Mouse (Mus musculus): ENCODE measurements around the gene Vti1a. TPM values are rescaled to one million over a fixed set of nuclear protein-coding genes. Genes with fewer than 3 reads are reported as not detected.

Gene Vti1a
- polyA plus RNA-seq, 1 experiment from 2014 or later = 33.7 TPM

DNA sequence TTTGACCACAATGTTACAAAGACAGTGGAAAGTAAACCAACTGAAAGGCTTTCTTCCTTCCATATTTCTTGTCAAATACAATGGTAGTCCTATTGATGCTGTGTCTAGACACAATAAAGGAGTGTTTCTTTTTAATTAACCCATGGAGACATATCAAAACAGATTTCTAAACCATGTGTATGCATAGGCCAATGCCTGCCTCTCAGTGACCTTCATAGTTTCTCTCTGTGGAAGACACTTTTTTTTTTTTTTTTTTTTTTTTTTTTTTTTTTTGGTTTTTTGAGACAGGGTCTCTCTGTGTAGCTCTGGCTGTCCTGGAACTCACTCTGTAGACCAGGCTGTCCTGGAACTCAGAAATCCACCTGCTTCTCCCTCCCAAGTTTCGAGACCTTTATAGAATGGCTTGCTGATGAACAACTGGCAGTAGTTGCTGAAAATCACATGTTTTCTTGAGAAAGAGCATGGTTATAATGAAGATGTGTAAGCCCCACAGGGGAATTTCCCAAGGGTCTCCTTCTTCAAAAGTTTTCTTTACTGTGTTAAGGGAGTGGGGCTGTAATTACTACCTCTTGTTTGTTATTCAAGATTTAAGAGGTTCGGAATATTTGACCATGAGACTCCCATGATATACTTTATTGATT lies 23.8 kb upstream of the Vti1a start:
- no peaks in the 10 kb centered on the region for H3K9me3 ChIP-seq (replicated peaks)
- no peak overlapping the region for H3K9ac ChIP-seq (replicated peaks)
- no peaks in the 10 kb centered on the region for H3K27me3 ChIP-seq (replicated peaks)
- no peak for ATAC-seq (ENCODE audit: low FRiP score)
- no peak overlapping the region for H3K27ac ChIP-seq (replicated peaks)
- 96% methylated on average over 2 of the region's 2 CpGs for WGBS
- H3K4me3 ChIP-seq (replicated peaks) = no peak overlapping the region
- peaks cover 28% of the 10 kb centered on the region for H3K36me3 ChIP-seq
- H3K4me1 ChIP-seq = no peaks in the 10 kb centered on the region
- no peak overlapping the region for H3K4me2 ChIP-seq

DNA sequence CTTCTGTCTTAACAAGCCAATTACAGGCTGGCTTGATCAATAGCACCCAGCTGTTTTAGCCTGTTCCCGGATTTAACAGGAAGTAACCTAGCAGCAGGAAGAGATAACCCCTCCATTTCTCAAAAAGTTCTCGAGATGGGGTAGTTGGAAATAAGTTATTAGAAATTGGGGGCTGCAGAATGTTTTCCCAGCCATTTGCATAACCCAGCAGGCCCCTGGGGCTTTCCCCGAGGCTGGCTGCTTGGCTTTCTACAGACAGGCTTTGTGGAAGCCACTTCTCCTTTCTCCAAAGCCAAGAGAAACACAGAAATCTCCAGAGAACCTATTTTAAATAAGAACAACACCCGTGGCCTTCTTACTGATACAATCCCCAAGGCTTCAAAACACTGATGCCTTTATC lies 22.9 kb upstream of the Vti1a start:
- H3K27me3 ChIP-seq (replicated peaks) = no peaks in the 10 kb centered on the region
- H3K4me3 ChIP-seq (replicated peaks) = no peak overlapping the region
- H3K9me3 ChIP-seq (replicated peaks) = no peaks in the 10 kb centered on the region
- no peak overlapping the region for H3K27ac ChIP-seq (replicated peaks)
- no peak overlapping the region for H3K9ac ChIP-seq (replicated peaks)
- no peak overlapping the region for H3K4me2 ChIP-seq
- no peaks in the 10 kb centered on the region for H3K4me1 ChIP-seq
- no peak for ATAC-seq (ENCODE audit: low FRiP score)
- peaks cover 32% of the 10 kb centered on the region for H3K36me3 ChIP-seq
- 47% methylated on average over 4 of the region's 4 CpGs for WGBS

DNA sequence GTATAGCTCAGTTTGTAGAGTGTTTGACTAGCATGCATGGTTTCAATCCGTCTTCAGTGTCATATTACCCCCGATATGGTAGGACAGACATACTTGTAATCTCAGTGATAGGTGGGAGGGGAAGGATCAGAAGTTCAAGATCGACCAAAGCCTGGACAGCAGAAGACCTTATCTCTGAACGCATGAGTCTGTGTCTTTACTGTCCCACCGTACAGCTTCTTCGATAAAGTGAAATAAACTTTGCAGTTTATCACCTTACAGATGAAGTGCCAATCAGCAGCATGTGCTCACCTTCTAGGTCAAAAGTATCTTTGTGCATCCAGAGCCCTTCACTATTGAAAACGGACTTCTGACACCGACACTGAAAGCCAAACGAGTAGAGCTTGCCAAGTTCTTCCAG lies 21.0 kb upstream of the Vti1a start:
- H3K4me3 ChIP-seq (replicated peaks) = no peak overlapping the region
- H3K4me1 ChIP-seq = no peaks in the 10 kb centered on the region
- H3K27ac ChIP-seq (replicated peaks) = no peak overlapping the region
- no peaks in the 10 kb centered on the region for H3K9me3 ChIP-seq (replicated peaks)
- no peak overlapping the region for H3K4me2 ChIP-seq
- no peak for ATAC-seq (ENCODE audit: low FRiP score)
- H3K27me3 ChIP-seq (replicated peaks) = no peaks in the 10 kb centered on the region
- H3K36me3 ChIP-seq = peaks cover 33% of the 10 kb centered on the region
- H3K9ac ChIP-seq (replicated peaks) = no peak overlapping the region
- 94% methylated on average over 9 of the region's 9 CpGs for WGBS

DNA sequence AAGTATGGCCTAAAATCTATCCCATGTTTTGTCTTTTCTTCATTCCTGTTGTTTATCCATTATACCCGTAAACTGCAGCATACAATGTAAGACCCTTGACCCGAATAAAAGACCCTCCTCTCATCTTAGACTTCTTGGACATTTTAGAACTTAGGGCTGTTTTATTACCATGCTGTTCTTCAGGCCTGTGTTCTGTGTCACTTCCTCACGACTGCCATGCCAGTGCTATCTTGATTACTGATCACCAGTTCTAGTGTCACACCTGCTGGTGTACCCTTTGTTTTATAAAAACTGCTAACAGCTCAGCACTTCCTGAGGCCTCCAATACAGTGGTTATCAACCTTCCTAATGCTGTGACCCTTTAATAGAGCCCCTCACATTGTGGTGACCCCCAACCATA lies 20.5 kb upstream of the Vti1a start:
- Histone ChIP-seq H3K36me3 (peaks cover 37% of the 10 kb centered on the region), H3K4me2 (no peak overlapping the region), H3K9ac (replicated peaks) (no peak overlapping the region), H3K27ac (replicated peaks) (no peak overlapping the region), H3K27me3 (replicated peaks) (no peaks in the 10 kb centered on the region), H3K4me1 (no peaks in the 10 kb centered on the region), H3K4me3 (replicated peaks) (no peak overlapping the region), H3K9me3 (replicated peaks) (no peaks in the 10 kb centered on the region)
- ATAC-seq (ENCODE audit: low FRiP score) = no peak
- WGBS = 85% methylated on average over 3 of the region's 3 CpGs

DNA sequence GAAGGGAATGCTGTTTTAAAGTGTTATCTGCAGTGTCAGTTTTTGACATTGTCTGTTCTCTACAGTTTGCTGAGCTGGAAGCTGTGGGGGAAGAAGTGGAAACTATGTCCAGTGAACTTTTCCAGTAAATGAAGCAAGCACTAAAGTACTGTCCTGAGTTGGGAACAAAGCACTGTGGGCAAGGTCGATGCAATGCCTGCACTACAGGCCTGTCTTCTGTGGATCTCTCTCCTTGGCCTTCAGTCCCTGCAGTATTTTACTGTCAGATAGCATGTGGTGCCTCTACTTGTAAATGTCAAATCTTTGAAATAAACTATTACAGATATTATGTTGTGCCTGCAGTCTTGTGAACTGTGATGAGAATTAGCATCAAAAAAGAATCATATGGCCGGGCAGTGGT lies 19.8 kb upstream of the Vti1a start:
- WGBS = 94% methylated on average over 2 of the region's 2 CpGs
- ATAC-seq (ENCODE audit: low FRiP score) = no peak
- Histone ChIP-seq H3K4me3 (replicated peaks) (no peak overlapping the region), H3K36me3 (peaks cover 44% of the 10 kb centered on the region), H3K27ac (replicated peaks) (no peak overlapping the region), H3K27me3 (replicated peaks) (no peaks in the 10 kb centered on the region), H3K4me2 (no peak overlapping the region), H3K4me1 (no peaks in the 10 kb centered on the region), H3K9me3 (replicated peaks) (no peaks in the 10 kb centered on the region), H3K9ac (replicated peaks) (no peak overlapping the region)

DNA sequence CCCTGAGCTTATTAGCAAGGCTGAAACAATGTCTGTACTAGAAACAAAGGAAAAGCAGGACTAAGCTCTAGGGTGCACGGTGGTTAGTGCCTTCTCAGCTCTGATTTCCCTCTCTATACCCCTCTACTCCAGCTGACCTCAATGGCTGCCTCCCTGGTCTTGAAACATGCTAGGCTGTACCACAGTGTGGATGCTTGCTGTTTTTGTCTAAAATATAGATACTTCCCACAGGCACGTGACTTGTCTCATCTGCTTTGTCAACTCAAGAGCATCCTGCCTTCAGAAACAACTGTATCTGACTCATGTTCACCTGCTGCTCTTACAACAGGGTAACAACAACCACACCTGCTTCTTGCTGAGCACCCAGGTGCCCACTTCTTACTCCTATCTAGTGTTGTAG lies 18.6 kb upstream of the Vti1a start:
- no peaks in the 10 kb centered on the region for H3K27me3 ChIP-seq (replicated peaks)
- peaks cover 56% of the 10 kb centered on the region for H3K36me3 ChIP-seq
- no peak overlapping the region for H3K4me3 ChIP-seq (replicated peaks)
- H3K4me2 ChIP-seq = no peak overlapping the region
- no peak overlapping the region for H3K27ac ChIP-seq (replicated peaks)
- ATAC-seq (ENCODE audit: low FRiP score) = no peak
- 98% methylated on average over 2 of the region's 2 CpGs for WGBS
- H3K9ac ChIP-seq (replicated peaks) = no peak overlapping the region
- H3K4me1 ChIP-seq = no peaks in the 10 kb centered on the region
- no peaks in the 10 kb centered on the region for H3K9me3 ChIP-seq (replicated peaks)

DNA sequence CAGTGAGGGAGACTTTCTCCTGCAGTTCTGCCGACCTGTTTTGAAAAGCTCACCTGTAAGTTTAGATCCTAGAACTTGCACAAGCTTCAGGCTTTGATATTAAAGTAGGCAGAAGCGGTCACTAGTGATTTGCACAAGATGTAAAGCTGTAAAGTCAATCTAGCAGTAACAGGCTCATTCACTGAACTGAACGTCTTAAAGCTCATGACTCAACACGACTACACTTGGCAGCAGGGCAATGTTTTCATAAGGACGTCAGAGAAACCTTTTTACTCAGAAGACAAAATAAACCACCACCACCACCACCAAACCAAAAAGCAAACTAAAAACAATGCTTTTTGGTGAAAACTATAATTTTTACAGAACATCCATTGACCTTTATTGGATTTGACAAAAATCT lies 18.1 kb upstream of the Vti1a start:
- Histone ChIP-seq H3K4me2 (no peak overlapping the region), H3K27ac (replicated peaks) (no peak overlapping the region), H3K27me3 (replicated peaks) (no peaks in the 10 kb centered on the region), H3K36me3 (peaks cover 60% of the 10 kb centered on the region), H3K4me3 (replicated peaks) (no peak overlapping the region), H3K9me3 (replicated peaks) (no peaks in the 10 kb centered on the region), H3K9ac (replicated peaks) (no peak overlapping the region), H3K4me1 (no peaks in the 10 kb centered on the region)
- 92% methylated on average over 5 of the region's 5 CpGs for WGBS
- no peak for ATAC-seq (ENCODE audit: low FRiP score)

DNA sequence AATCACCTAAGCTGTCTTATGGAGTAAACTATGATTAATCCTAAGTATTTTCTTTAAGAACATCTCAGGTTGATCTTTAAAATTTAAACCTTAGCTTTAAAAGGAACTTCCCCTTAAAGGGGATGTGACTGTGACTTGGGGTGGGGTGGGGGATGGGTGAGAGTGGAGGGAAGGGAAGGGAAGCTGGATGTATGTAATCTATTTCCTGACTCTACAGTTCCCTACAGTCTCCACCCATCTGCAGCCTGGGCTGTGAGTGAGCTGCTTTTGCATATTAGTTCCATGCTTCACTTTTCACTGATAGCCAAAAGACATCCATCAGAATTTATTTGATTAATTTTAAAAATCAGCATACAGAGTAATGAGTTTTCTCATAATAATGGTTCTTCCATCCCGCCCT lies 16.7 kb upstream of the Vti1a start:
- H3K27ac ChIP-seq (replicated peaks) = no peak overlapping the region
- H3K36me3 ChIP-seq = peaks cover 70% of the 10 kb centered on the region
- H3K9ac ChIP-seq (replicated peaks) = no peak overlapping the region
- no peaks in the 10 kb centered on the region for H3K27me3 ChIP-seq (replicated peaks)
- H3K4me3 ChIP-seq (replicated peaks) = no peak overlapping the region
- H3K4me1 ChIP-seq = no peaks in the 10 kb centered on the region
- no peak for ATAC-seq (ENCODE audit: low FRiP score)
- WGBS = 96% methylated on average over 1 of the region's 1 CpGs
- H3K9me3 ChIP-seq (replicated peaks) = no peaks in the 10 kb centered on the region
- H3K4me2 ChIP-seq = no peak overlapping the region

DNA sequence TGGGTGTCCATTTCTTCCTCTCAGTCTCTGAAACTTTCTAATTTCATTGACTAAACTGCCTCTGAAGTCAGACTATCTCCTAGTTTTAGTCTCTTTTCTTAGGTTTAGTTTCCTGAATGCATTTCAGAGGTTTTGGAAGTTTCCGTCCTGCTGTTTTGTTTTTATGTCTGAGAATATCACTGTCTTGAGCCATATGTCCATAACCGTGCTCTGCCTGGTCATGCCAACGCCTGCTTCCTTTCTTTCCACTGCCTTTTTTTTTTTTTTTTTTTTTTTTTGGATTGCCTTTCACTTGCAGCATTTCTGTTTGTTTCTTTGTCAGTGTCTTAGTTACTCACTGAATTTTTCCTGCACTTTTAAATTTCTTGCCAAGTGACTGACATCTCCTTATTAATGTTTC lies 15.6 kb upstream of the Vti1a start:
- H3K36me3 ChIP-seq = peaks cover 64% of the 10 kb centered on the region

DNA sequence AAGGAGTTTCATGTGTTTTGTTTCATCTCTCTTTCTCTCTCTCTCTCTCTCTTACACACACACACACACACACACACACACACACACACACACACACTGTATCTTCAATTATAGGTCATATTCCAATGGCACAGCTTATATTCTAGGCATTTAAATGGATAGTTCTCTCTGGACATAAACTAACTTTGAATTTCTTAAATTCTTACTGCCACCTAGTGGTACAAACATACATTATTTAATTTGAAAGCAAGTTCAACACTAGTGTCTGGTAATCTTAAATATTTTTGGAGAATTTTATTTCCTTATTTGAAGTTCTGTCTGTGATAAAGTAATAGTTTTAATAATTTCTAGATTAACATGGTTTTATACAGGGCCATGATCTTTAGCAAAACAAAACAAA lies 11.1 kb upstream of the Vti1a start:
- Histone ChIP-seq H3K27ac (replicated peaks) (no peak overlapping the region), H3K27me3 (replicated peaks) (no peaks in the 10 kb centered on the region), H3K36me3 (peaks cover 63% of the 10 kb centered on the region), H3K9me3 (replicated peaks) (no peaks in the 10 kb centered on the region), H3K4me2 (no peak overlapping the region), H3K4me3 (replicated peaks) (no peak overlapping the region), H3K9ac (replicated peaks) (no peak overlapping the region), H3K4me1 (no peaks in the 10 kb centered on the region)
- ATAC-seq (ENCODE audit: low FRiP score) = no peak

More for the DNA sequence above, 15.6 kb upstream of the Vti1a start:
- no peak overlapping the region for H3K27ac ChIP-seq (replicated peaks)
- no peak for ATAC-seq (ENCODE audit: low FRiP score)
- H3K27me3 ChIP-seq (replicated peaks) = no peaks in the 10 kb centered on the region
- H3K4me2 ChIP-seq = no peak overlapping the region
- no peak overlapping the region for H3K4me3 ChIP-seq (replicated peaks)
- H3K4me1 ChIP-seq = no peaks in the 10 kb centered on the region
- H3K9ac ChIP-seq (replicated peaks) = no peak overlapping the region
- 92% methylated on average over 3 of the region's 3 CpGs for whole genome bisulfite sequencing
- H3K9me3 ChIP-seq (replicated peaks) = no peaks in the 10 kb centered on the region

DNA sequence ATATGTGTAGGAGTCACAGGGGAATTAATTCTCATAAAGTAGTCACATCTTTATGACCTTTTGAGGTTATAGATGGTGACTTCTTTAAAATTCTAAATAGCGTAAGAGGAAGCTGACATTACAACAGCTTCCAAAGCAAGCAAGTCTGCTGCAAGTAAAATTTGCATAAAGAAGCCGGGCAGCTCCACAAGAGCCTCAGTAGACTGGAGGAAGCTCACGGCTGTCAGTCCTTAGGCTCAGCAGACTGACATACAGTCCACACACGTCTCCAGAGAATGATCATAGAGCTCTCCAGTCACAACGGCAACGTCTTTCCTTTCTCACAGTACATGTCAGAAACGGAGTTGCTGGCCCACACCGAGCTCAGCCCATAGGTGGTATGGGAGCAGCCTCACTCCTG lies 4.2 kb upstream of the Vti1a start:
- H3K27ac ChIP-seq (replicated peaks) = no peak overlapping the region
- H3K27me3 ChIP-seq (replicated peaks) = no peaks in the 10 kb centered on the region
- no peak for ATAC-seq (ENCODE audit: low FRiP score)
- no peaks in the 10 kb centered on the region for H3K9me3 ChIP-seq (replicated peaks)
- H3K4me3 ChIP-seq (replicated peaks) = no peak overlapping the region
- WGBS = 93% methylated on average over 8 of the region's 8 CpGs
- no peak overlapping the region for H3K9ac ChIP-seq (replicated peaks)
- no peak overlapping the region for H3K4me2 ChIP-seq
- H3K36me3 ChIP-seq = peaks cover 40% of the 10 kb centered on the region
- H3K4me1 ChIP-seq = peaks cover 33% of the 10 kb centered on the region

DNA sequence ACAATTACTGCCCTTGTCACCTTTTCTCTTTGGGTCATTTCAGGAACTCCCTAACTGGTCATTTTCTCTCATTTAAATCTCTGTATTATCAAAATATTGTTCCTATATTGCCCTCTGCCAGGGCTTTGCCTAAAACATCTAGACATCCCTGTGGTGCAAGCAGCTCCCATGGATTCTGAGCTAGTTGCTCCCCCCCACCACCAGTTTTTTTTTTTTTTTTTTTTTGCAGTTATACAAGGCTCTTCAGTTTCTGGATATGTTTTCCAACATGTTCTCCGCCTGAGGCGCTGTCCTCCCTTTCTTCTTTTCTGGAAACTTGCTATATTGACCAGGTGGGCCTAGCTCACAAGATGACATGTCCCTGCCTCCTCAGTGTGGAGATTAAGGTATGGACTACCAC lies 2.4 kb upstream of the Vti1a start:
- WGBS = 95% methylated on average over 2 of the region's 2 CpGs
- Histone ChIP-seq H3K9ac (replicated peaks) (no peak overlapping the region), H3K4me2 (no peak overlapping the region), H3K27ac (replicated peaks) (no peak overlapping the region), H3K27me3 (replicated peaks) (no peaks in the 10 kb centered on the region), H3K36me3 (peaks cover 30% of the 10 kb centered on the region), H3K9me3 (replicated peaks) (no peaks in the 10 kb centered on the region), H3K4me3 (replicated peaks) (no peak overlapping the region), H3K4me1 (peaks cover 42% of the 10 kb centered on the region)
- ATAC-seq (ENCODE audit: low FRiP score) = no peak

Measured in neural tube, embryonic 15.5 days (tissue).